Mouse (Mus musculus) urinary bladder, postnatal 14 days (tissue): ENCODE data around the gene Upb1.
A peak's percentile ranks its signal among the peaks of the same experiment; 100 is the strongest.

Source experiments
- DNase-seq: peaks from one replicate; pipeline ENCODE4 v3.0.0; 2021; ENCODE audit warnings: low spot score

Gene Upb1

GRCm38 (mm10) chr10:75424498-75424901 lies 23.6 kb downstream of the Upb1 start:
- DNase-seq: no peak

- no peak for DNase-seq
These were observed 27.4 kb downstream of the Upb1 start for GRCm38 (mm10) chr10:75428049-75429003.

- DNase-seq: peak; percentile 26
These were observed 28.1 kb downstream of the Upb1 start for GRCm38 (mm10) chr10:75429004-75429380.

DNA sequence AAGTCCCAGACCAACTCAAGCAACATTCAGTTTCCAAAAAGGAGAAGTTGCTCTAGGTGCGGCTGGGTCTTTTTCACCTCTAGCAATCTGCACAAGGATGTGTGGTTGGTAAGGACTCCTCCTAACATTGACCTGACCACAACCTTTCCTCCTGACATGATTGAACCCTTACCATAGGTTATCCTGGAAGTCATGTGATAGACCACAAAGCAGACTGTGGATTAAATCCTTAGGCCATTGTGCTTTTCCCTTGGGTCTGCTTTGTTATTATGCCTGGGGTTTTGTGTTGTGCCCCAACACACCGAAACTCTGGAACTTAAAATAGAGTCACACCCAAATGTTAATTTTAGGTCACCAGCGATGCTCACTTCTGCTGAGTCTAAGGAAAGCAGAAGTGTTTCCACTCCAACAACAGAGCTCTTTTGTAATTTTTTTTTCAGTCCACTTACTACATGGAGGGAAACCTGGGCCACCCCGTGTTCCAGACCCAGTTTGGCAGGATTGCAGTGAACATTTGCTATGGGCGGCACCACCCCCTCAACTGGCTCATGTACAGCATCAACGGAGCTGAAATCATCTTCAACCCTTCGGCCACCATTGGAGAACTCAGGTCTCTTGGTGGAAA lies 28.7 kb downstream of the Upb1 start:
- DNase-seq: no peak

GRCm38 (mm10) chr10:75430147-75430537 lies 29.2 kb downstream of the Upb1 start:
- no peak for DNase-seq

GRCm38 (mm10) chr10:75430633-75431032 lies 29.7 kb downstream of the Upb1 start:
- no peak for DNase-seq

DNA sequence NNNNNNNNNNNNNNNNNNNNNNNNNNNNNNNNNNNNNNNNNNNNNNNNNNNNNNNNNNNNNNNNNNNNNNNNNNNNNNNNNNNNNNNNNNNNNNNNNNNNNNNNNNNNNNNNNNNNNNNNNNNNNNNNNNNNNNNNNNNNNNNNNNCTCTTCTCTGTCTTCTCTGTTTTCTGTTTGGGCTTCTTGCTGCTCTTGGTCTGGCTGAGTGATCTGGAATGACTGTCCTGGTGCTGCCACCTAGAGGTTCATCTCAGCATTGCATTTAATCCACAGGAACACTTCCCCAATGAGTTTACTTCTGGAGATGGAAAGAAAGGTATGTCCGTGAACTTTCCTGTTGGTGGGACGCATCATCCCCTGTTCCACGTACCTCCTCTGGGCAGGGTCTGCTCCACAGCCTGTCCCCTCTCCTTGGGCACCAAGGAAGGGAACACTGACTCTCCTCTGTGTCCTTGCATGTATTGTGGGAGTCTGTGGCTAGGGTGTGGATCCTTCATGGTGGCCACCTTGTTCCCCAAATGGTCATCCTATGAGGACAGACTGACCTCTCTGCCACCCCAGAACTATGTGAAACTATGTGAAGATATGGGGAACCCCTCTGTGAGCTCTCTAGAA lies 35.8 kb downstream of the Upb1 start:
- DNase-seq: peak; percentile 85

DNA sequence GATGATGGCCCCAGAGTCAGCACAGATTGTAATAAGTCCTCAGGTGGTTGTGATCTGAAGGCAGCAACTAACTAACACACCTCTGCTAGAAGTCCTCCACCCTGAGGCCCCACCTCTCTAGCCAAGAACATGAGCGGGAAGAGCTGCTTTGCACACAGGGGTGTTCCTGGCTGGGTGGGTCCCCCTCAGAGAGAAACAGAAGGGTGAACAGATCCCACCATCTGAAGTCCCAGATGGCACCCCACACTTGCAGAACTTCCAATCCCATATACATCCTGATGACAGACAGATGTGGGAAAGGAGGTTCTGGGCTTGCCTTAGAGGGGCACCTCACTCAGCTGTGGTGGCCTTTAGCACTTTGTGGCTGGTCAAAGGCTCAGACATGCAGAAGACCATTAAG lies 36.4 kb downstream of the Upb1 start:
- no peak for DNase-seq

- no peak for DNase-seq
These were observed 37.4 kb downstream of the Upb1 start for GRCm38 (mm10) chr10:75438132-75438810.

DNA sequence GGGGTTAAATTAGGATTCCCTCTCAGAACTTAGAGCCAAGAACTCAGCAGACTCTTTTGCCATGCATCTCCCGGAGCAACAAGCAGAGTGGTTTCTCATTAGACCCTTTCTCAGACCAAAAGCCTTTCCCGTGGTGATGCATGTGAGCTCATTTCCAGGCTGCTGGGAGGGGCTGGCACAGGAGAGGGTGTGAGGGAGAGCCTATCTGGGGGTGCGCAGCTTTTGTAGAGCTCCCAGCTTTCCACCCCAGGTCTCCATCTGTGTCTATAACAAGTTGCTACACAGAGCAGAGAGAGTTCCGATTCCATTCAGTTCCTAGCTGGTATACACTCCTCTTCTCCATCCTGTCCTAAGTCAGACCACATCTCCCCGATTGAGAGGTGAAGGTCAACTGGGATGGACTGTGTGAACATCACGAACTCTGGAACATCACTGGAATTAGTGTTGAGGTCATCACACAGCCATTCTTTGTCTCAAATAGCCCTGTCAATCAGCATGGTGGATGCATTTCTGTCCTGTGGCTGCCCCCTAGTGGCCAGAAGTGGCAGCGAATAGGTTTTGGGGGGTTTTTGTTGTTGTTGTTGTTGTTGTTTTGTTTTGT lies 38.4 kb downstream of the Upb1 start:
- DNase-seq: no peak

DNA sequence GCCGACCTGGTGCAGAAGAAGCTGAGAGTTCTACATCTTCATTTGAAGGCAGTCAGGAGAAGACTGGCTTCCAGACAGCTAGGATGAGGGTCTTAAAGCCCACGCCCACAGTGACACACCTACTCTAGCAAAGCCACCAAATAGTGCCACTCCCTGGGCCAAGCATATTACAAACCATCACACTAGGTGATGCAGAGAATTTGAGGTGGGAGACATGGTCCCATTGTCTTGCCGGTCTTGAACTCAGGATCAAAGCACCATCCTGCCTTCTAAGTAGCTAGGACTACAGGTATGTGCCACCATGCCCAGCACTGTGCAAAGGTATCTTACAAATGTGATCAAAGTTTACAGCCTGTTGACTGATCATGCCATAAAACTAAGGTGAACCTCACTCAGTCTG lies 39.8 kb downstream of the Upb1 start:
- DNase-seq: no peak

DNA sequence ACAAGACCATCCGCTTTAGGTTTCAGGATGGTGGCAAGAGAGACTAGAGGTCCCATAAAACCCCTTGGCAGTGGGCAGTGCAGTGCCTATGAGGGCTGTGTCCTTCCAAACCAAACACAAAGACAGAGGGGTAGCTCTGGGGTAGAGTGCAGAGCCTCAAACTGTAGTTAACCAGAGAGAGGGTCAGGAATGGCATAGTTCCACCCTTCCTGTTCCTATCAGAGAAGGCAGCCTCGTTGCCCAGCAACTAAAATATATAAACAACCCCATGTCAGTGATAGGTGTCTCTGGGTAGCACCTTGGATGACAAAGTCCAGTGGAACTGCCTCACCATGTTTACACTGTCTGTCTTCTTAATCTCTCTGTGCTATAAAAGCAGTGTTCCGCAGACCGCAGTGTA lies 40.9 kb downstream of the Upb1 start:
- DNase-seq: no peak

- no peak for DNase-seq
These were observed 42.1 kb downstream of the Upb1 start for GRCm38 (mm10) chr10:75443017-75443416.

- no peak for DNase-seq
These were observed 43.4 kb downstream of the Upb1 start for GRCm38 (mm10) chr10:75444111-75444826.

DNA sequence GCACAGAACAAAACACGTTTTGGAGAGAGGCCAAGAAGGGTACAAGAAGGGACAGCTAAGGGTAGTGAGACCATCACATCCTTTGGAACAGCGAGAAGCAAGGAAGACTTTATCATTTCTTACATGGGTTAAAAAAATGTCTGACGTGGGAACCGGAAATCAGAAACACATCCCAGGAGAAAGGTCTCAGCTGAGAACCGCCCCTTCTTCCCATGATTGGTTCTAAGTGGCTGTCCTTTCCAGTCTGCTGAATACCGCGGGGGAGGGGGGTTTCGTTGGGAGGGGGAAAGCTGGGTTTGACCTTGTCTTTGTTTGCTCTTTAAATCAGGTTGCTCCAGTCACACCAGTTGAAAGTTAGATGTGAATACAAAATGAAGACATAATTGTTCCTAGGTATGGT lies 44.1 kb downstream of the Upb1 start:
- no peak for DNase-seq

- DNase-seq: no peak
These were observed 45.7 kb downstream of the Upb1 start for GRCm38 (mm10) chr10:75446501-75447083.

- no peak for DNase-seq
These were observed 46.6 kb downstream of the Upb1 start for GRCm38 (mm10) chr10:75447489-75447888.

- no peak for DNase-seq
These were observed 48.0 kb downstream of the Upb1 start for GRCm38 (mm10) chr10:75448806-75449420.

DNA sequence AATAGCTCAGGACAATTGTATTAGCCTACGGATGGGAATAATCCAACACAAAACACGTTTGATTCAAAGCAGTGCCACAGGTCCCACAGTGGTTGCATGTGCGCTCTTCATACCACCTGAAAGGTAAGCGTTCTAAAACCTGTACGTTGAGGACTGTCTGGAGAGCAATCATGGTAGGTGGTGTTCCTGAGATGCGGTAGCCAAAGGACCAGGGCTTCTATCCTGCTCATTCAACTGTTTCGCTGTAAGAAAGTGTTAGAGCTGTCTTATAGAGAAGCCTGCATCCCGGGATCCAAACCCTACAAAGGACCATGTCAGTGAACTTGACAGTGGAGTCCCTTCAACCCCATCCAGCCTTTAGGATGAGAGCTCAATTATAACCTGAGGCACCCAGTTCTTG lies 49.4 kb downstream of the Upb1 start:
- DNase-seq: no peak

- DNase-seq: peak; percentile 58
These were observed 50.3 kb downstream of the Upb1 start for GRCm38 (mm10) chr10:75451036-75451786.
